Mouse (Mus musculus): ENCODE measurements around the gene Cldn12.

The Cldn12 gene

DNA sequence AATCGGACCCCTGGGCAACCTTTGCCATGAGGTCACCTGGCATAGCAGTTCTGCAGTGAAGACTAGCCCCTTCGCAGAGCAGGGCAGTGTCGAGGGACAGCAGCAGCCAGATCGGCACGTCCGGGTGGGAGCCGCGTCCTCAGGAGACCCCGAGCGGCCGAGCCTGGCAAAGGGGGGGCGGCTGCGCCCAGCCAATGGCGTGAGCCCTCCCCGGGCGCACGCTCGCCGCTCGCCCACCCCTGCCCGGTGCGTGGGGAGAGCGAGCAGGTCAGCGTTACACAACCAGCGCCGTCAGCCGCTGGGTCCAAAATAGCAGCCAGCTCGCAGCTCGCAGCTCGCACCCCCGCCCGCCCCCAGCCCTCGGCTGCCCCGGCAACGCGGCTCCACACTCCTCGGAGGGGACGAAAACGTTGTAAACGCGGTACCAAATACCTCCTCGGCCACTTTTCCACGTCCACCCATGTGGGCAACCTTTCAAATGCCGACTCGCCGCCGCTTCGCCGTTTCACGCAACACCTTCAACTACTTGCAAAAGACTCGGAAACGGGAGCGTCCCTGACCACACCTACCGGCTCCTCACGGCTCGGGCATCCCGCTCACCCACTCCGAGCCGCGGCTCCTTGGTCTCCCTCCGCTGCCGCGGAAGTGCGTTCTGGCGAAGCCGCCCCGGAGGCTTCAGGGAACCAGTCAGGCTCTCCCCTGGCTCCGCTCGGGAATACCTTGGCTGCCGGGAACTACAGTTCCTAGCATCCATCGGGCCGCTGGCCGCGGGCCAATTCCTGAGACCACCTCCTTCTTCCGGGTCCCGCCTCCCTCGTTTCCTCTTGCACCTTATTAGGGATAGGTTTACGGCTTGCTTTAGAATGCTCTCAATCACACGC is at the start of gene Cldn12:
Gene Cldn12, minus strand, starts transcription at position 763 of the 881 bp plus-strand sequence.
- DNase-seq (ENCODE audit: low read depth, low spot score): peak; percentile 92

DNA sequence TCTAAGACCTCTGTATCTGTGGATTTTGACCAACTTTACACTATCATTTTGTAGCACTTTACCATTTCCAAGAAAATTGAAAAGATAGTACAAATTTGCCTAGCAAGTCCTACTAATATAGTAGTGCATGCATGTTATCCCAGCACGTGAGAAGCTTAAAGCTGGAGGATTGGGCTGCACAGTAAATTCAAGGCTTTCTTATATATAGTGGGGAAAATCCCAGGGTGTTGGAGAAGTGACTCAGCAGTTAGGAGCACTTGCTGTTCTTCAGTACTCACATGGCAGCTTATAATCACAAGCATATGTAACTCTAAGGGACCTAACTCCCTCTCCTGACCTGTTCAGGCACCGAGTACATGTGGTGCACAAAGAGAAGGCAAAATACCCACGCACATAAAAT is 47.7 kb upstream of the Cldn12 start:
- no peak for DNase-seq (ENCODE audit: low read depth, low spot score)

DNA sequence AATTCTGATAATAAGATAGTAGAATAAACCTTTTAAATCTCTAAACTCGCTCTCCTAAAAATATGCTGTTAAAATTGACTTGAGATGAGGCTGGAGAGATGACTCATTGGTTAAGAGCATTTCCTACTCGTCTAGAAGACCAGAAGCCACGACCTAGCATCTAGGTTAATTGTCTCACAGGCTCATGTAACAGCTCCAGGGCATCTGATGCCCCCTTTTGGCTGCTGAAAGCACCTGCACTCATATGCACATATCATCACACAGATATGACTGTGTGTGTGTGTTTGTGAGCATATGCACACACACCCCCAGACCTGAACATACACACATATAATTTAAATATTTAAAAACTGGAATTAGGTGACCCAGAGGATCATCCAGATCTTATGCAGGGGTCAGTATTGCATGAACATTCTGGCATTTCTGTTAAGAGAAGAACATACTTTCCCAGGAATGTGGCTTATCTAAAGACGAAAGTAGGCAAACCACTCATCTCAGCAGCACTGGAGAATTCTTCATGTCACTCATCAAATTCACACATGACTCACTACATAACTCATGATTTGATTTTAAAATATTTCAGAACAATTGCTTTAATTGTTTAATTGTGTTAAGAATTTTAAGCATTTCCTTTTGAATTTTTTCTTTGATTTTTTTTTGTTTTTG is 46.4 kb upstream of the Cldn12 start:
- DNase-seq (ENCODE audit: low read depth, low spot score): no peak

DNA sequence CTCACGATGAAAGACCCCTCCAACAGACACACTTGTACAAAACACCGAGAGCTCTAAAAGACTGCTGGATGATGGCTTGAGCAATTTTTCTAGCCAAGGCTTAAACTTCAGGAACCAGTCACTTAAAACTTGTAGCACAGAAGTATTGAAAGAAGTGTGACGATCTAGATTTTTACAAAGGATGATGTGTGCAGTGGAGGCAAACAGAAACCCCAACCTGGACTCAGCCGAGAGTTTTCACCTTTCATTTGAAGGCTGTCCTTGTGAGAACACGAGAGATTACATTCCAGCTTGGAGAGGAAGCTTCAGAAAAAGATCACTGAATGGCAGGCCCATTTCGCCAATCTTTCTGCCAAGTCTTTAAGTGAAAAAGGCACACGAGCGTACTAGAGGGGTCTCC is 45.0 kb upstream of the Cldn12 start:
- no peak for DNase-seq (ENCODE audit: low read depth, low spot score)

DNA sequence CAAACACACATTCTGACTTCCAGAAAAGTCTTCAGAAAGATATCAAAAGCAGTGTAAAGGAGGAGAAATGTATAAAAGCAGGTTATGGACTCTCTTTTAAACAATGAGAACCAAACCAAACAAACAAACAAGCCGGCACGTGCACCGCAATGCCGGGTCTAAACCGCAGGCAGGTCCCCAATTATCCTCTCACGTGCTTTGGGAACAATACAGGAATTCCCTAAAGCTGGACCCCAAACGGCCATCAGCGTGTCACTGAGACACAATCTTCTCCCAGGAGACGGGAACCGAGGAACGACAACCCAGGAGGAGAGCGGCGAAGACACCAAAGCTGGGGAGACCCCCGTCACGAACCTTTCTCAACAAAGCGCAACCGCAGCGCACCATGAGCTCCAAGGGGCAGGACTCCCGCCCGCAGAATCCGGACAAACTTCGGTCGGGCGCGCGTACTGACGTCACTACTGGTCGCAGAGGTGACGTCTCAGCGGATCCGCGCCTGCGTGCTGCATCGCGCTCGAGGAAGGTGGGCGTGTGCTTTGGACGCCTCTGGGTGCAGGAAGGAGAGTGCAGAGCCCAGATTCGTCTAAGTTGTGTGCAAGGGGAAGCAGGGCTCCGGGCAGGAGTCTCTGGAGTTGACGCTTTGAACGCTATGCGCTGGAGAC is 44.5 kb upstream of the Cldn12 start, which contains the start of gene Gtpbp10:
Gene Gtpbp10, minus strand, starts transcription at position 460 of the 662 bp plus-strand sequence.
- DNase-seq (ENCODE audit: low read depth, low spot score): peak; percentile 79

DNA sequence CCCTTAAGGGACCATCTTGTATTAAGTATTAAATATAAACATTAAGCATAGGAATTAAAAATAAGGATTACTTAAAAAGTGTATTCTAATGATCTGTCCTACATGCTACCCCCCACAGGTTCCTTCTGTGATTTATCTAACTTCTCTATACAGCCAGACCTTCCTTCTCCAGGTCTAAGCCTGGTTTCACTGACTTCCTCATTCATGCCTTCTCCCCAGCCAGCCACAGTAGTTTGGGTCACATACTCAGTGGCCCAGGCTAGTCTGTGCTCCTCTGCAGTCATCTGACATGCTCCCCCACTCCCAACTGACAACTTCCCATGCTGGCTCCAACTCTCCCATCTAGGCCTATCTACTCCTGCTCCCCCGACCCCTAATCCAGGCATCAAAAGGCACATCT is 36.4 kb upstream of the Cldn12 start:
- DNase-seq (ENCODE audit: low read depth, low spot score): no peak

DNA sequence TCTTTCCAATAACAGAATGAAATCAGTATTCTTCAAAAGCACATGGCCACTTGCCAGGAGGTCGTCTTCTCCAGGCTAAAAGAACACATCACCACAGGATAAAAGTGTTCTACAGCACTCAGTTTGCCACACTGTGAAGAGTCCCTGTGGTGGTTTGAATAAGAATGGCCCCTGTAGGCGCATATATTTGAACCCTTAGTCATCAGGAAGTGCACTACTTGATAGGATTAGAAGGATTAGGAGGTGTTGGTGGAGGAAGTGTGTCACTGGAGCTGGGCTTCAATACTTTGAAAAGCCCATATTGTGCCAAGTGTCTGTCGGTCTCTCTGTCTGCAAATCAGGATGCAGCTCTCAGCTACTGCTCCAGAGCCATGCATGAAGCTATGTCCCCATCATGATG is 25.6 kb upstream of the Cldn12 start:
- no peak for DNase-seq (ENCODE audit: low read depth, low spot score)

DNA sequence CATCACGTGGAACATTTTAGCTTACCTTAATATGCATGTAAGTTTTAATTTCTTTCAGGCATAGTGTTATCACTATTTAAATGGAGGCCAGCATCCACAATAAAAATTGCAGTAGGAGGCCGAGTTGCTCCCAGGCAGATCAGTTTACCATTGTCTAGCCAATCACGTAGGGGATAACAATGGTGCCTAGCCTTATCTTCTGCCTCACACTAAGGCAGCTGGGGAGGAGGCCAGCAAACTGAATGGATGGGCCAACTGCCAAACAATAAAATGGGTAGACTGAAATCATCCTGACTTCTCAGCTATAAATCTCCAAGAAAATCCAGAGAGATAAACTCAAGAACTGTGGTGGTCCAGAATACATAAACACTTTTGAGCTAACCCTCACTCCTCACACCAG is 25.0 kb upstream of the Cldn12 start:
- no peak for DNase-seq (ENCODE audit: low read depth, low spot score)

DNA sequence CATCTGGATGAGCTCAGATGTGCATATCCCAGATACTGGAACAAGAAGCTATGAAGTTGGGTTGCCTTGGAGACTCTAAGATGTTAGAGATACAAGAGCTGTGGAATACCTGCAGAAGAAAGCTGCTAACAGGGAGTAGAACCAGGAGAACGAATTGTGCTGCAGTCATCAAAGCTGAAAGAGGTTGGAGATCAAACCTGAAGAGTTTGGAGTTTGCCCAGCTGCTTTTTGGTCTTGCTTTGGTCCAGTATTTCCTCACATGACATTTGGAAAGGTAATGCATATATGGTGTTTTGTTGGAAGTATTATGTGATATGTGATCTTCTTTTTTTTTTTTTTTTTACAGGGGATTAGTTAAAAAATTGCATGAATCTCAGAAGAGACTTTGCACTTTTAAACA is 21.4 kb upstream of the Cldn12 start:
- no peak for DNase-seq (ENCODE audit: low read depth, low spot score)

DNA sequence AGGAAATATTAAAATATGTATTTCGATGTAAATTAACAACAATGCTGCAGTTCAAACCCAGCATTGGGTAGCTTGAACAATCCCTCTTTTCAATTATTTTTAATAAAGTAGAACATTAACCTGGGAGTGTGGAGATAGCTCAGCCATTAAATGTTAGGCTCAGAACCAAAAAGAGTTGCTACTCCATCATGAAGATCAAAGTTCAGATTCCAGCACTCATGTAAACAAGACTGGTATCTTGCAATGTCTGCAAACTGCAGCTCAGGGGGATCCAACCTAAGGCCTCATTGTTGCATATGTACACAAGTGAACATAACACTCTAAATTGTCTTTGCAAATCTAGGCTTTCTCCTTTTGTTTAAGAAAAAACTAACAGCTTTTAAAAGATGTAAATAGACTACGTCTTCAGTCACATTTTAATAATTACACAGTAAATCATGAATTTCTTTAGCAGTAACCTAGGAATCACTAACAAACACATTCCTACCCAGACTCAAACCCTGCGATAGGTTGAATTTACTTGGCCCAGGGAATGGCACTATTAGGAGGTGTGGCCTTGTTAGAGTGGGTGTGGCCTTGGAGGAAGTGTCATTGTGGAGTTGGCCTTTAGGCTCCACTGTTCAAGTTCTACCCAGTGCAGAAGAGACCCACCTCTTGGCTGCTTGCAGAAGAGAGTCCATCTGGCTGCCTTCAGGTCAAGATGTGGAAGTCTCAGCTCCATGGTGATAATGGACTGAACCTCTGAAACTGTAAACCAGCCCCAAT is 19.1 kb upstream of the Cldn12 start:
- no peak for DNase-seq (ENCODE audit: low read depth, low spot score)

DNA sequence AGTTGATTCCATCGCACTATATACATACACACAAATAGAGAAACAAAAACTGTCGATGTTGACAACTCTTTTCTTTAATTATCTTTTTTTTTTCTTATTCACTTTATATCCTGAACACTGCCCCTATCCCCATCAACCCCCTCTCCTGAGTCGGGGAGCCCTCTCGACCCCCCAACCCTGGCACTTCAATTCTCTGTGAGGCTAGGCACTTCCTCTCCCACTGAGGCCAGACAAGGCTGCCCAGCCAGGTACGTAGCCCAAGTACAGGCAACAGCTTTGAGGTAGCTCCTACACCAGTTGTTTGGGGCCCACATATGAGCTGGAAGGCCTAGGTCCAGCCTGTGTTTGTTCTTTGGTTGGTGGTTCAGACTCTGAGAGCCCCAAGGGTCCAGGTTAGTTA is 653 bp upstream of the Cldn12 start:
- no peak for DNase-seq (ENCODE audit: low read depth, low spot score)

DNA sequence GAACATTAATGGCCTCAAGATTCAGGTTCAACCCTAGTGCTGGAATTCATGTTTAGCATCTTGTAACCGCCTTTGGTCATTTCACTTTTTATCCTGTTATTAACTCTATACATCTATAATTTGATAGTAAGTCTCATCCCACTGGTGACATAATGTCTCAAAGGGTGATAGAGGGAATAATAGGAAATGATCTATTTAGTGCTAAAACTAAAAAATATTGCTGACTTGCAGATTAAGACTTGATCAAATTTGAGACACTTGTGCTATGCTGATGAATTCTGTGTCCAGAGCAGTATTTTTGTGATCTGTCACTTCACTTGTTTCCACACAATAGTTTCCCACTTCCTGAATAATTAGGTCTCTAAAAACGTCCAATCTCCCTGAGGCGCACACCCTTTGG is 3.4 kb downstream of the Cldn12 start:
- no peak for DNase-seq (ENCODE audit: low read depth, low spot score)

DNA sequence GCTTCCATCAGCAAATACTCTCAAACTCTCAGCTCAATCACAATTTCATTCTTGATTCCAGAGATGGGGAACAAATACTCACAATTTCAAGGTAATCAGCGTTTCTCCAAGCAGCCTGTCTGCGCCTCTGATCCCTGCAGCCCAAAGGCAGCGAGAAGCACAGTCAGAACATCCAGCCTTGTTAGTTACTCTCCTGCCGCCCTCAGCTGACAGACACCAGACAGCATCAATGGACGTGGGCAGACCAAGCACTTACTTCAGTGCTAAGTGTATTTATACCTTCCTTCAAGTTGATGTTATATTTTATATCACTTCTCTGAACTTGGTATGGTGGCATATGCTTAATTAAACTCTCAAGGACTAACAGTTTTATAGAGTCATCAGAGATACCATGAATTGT is 3.8 kb downstream of the Cldn12 start:
- DNase-seq (ENCODE audit: low read depth, low spot score): no peak

DNA sequence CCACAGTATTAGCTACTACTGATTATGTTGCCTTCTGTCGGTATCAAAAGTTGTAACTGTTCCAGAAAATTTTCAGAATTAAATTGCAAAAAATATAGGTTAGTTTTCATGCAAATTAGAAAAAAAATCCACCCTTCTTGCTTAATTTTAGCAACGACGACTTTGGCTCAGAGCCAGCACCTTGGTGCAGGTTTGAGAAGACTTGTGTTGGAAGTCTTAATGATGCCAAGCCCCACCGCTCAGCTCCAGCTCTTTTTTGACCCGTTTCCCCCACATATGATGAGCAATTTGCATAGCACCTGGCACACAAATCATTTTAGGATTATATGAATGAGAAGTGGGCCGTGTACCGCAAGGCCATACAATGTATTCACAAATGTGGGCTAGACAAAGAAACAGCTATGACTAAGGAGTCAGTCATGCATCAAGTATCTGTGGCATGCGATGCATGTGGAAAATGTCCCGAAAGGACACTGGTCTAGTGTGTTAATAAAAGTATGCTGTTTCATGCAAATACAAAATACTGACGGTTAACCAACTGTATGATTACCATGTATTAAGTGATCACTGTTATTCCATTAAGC is 4.4 kb downstream of the Cldn12 start:
- DNase-seq (ENCODE audit: low read depth, low spot score): no peak

DNA sequence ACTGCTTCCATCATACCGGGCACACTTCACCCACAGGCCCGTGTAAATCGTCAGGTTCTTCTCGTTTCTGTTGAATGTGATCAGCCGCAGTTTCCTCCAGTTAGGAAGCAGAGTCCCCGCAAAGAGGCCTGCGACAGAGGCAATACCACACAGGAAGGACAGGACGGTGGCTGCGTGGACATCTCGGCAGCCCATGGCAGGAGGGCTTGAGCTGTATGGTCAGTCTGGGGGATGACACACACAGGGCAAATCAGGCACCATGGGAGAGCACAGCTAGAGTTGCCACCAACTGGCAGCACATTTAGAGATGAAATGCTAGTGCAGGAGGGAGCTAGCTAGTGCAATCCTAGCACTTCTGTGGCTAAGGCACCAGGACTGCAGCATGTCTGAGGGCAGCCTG is 6.5 kb downstream of the Cldn12 start:
- no peak for DNase-seq (ENCODE audit: low read depth, low spot score)

DNA sequence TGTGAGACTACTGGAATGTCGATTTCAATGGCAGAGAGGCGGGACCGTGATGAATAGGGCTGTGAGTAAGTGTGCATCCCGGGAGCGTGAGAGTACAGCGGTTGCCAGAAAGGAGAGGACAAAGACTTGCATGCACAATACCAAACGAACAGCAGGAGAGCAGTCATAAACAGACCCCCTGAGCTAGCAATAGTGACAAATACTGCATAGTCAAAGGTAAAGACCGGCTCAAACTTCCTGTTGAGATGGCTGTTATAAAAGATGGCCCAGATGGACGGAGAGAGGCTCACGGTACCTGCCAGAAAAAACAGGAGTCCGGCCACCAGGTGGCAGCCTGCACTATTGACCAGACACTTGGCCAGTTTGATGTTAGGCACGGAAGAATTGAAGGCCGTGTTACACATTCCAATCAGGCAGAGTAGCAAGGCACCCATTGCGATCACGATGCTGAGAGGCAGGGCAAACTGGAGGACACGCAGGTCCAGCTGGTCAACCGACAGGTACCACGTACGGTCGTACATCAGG is 7.0 kb downstream of the Cldn12 start:
- no peak for DNase-seq (ENCODE audit: low read depth, low spot score)

DNA sequence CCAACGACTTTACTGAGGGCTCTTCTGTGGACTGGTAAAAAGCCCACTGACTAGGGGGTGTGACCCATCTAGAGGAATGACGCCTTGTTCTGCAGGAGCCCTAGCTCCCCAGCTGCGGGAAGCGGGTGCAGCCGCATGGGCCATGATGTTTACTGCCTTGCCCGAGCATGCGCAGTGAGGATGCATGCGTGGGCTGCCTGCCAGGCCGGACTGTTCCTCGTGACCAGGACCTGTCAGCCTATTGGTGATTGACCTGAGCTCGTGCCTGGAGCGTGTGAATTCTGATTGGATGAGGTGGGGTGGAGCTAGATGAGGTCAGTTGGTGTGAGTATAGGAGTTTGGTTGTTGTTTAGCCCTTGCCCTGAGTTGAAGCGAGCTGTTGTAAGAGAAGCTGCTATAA is 10.3 kb downstream of the Cldn12 start:
- no peak for DNase-seq (ENCODE audit: low read depth, low spot score)

DNA sequence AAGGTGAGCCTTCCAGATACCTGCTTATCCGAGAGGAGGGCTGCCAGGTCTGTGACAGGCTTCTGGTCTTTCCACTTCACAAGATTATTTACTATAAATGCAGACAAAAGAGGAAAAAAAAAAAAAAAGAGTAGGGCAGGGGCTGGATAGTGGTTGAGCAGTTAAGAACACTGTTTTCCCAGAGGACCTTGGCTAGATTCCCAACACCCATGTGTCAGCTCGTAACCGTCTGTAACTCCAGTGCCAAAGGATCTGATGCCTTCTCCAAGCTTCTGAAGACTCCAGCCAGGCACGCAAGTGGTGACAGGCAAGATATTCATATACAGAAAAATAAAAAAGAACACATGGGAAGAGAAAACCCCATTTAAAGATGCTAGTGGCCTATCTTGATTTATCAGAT is 11.4 kb downstream of the Cldn12 start:
- no peak for DNase-seq (ENCODE audit: low read depth, low spot score)

DNA sequence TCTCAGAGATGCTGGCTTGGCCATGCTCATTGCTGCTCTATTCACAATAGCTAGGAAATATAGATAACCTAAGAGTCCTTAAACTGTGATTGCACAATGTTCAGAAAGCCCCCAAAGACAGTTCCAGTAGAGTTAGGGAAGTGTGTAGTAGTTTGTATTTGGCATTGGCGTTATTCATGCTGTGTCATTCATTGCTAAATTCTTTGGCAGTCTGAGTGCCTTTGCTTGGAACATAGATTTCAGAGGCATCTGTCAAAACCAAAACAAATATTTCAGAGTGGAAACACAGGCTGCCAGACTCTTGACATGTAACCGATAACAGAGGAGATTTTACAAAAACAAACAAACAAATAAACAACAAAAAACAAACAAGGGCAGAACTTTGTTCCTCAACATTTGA is 13.2 kb downstream of the Cldn12 start:
- no peak for DNase-seq (ENCODE audit: low read depth, low spot score)

DNA sequence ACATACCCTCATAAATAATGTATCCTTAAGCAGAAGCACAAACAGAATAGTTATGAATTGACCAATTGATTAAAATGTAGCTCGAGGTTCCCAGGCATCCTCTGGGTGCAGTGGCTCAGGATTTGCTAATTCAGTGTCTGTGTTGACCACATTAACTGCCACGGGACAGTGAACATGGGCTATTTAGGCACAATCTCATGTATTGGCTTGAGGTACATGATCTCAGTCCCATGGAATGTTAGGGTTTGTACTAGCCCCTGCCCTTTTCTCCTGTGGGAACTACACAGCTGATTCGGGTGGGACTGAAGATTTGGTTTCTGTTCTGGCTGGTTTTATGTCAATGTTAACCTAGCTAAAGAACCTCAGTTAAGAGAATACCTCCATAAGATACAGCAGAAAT is 18.4 kb downstream of the Cldn12 start:
- no peak for DNase-seq (ENCODE audit: low read depth, low spot score)

DNA sequence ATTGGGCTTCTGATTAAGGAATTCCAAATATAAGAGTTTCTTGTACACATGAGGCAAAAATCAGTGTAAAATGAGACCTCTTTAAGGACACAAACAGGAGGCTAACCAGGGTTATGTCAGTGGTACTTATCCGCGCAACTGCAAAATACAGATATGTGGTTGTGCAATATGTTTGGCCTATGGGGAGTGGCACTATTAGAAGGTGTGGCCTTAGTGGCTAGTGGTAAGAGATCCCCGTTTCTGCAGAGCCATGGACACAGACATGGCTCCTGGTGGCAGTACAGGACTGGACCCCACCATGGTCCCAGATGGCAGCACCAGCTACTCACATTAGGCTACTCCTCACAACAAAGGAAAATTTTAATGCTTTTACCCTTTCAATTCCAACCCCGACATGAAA is 19.7 kb downstream of the Cldn12 start:
- no peak for DNase-seq (ENCODE audit: low read depth, low spot score)
